Mouse (Mus musculus) myocyte (in vitro differentiated cells): Measurements from ENCODE around the gene Tceanc2. TPM values are rescaled to one million over a fixed set of nuclear protein-coding genes. Genes with fewer than 3 reads are reported as not detected.
A peak's percentile ranks its signal among the peaks of the same experiment; 100 is the strongest.

Experiments used
- H3K27me3 ChIP-seq: one replicate; pipeline ENCODE4 v1.6.1; 2011; ENCODE audit not compliant: control insufficient read depth, insufficient read depth, insufficient read length
- H3K36me3 ChIP-seq: one replicate; pipeline ENCODE4 v1.6.1; 2011; ENCODE audit not compliant: control insufficient read depth, insufficient read depth
- H3K4me2 ChIP-seq: one replicate; pipeline ENCODE4 v1.6.1; 2011; ENCODE audit warnings: low read depth, control low read depth
- H3K4me3 ChIP-seq: one replicate; pipeline ENCODE4 v1.5.1; 2011; ENCODE audit warnings: mild to moderate bottlenecking, control low read depth, moderate library complexity
- H3K79me2 ChIP-seq: one replicate; pipeline ENCODE4 v1.6.1; 2011; ENCODE audit not compliant: control insufficient read depth, insufficient read depth
- H3ac ChIP-seq: one replicate; pipeline ENCODE4 v1.6.1; 2011; ENCODE audit not compliant: control insufficient read depth, insufficient read length
- CEBPB ChIP-seq: IDR thresholded peaks from 2 replicates; pipeline ENCODE4 v1.6.1; 2011; ENCODE audit warnings: mild to moderate bottlenecking, moderate library complexity; ENCODE audit not compliant: poor library complexity, insufficient read depth, severe bottlenecking
- E2F4 ChIP-seq: IDR thresholded peaks from one replicate; pipeline ENCODE4 v1.6.1; 2011; ENCODE audit warnings: mild to moderate bottlenecking, control low read depth, moderate library complexity; ENCODE audit not compliant: insufficient read depth
- MAX ChIP-seq: IDR thresholded peaks from one replicate; pipeline ENCODE4 v1.6.1; 2011; ENCODE audit warnings: low read depth, mild to moderate bottlenecking, control low read depth
- MYOD1 ChIP-seq, 3 experiments: IDR thresholded peaks; one replicate each; pipeline ENCODE4 v1.6.1; 2011; ENCODE audit warnings: control low read depth in 2 of 3, low read depth in 2 of 3, mild to moderate bottlenecking in 2 of 3, moderate library complexity in 1 of 3; ENCODE audit not compliant: insufficient read length in 2 of 3, control insufficient read depth in 1 of 3
- MYOG ChIP-seq, 3 experiments: IDR thresholded peaks; one replicate each; pipeline ENCODE4 v1.6.1; 2011; ENCODE audit warnings: control low read depth in 2 of 3, low read depth in 2 of 3, mild to moderate bottlenecking in 2 of 3; ENCODE audit not compliant: insufficient read length in 2 of 3, control insufficient read depth in 1 of 3, insufficient read depth in 1 of 3
- POLR2A ChIP-seq: IDR thresholded peaks from one replicate; pipeline ENCODE4 v1.6.1; 2011; ENCODE audit warnings: low read depth, mild to moderate bottlenecking, control low read depth, moderate library complexity; ENCODE audit not compliant: insufficient read length
- POLR2AphosphoS2 ChIP-seq: IDR thresholded peaks from one replicate; pipeline ENCODE4 v1.6.1; 2011; ENCODE audit warnings: low read depth, control low read depth; ENCODE audit not compliant: insufficient read length
- REST ChIP-seq: IDR thresholded peaks from one replicate; pipeline ENCODE4 v1.6.1; 2011; ENCODE audit warnings: mild to moderate bottlenecking, control low read depth, moderate library complexity; ENCODE audit not compliant: insufficient read depth, insufficient read length
- SRF ChIP-seq: IDR thresholded peaks from one replicate; pipeline ENCODE4 v1.6.1; 2011; ENCODE audit warnings: low read depth; ENCODE audit not compliant: control insufficient read depth, insufficient read length
- TCF12 ChIP-seq: IDR thresholded peaks from one replicate; pipeline ENCODE4 v1.6.1; 2011; ENCODE audit warnings: mild to moderate bottlenecking, control low read depth; ENCODE audit not compliant: poor library complexity, insufficient read depth, severe bottlenecking
- TCF3 ChIP-seq: IDR thresholded peaks from one replicate; pipeline ENCODE4 v1.6.1; 2011; ENCODE audit warnings: low read depth, control low read depth; ENCODE audit not compliant: insufficient read length
- USF1 ChIP-seq: IDR thresholded peaks from one replicate; pipeline ENCODE4 v1.6.1; 2011; ENCODE audit warnings: low read depth, mild to moderate bottlenecking, control low read depth, moderate library complexity
- polyA plus RNA-seq: library from polyadenylated mRNA; unstranded; fragments of >200 nt; fragmentation: generic; extraction: Trizol; gene quantifications from one replicate; pipeline ENCODE4 v1.2.1, GENCODE M21; 2012; ENCODE audit warnings: missing spikeins

Gene Tceanc2
- polyA plus RNA-seq, 1 experiment, result 20.7 TPM

- Histone ChIP-seq H3ac (no peak overlapping the region), H3K36me3 (peaks cover 65% of the 10 kb centered on the region), H3K27me3 (no peaks in the 10 kb centered on the region), H3K79me2 (no peaks in the 10 kb centered on the region), H3K4me2 (no peak overlapping the region), H3K4me3 (no peak overlapping the region)
- TF ChIP-seq SRF (no peak), MYOD1 (IDR thresholded peaks at IDR 0.05; ENCODE audit: control insufficient read depth in 1 of 3, insufficient read length in 2 of 3, low read depth in 2 of 3) (no peak), REST (no peak), TCF12 (no peak), CEBPB (no peak), MAX (no peak), E2F4 (no peak), POLR2A (no peak), TCF3 (no peak), USF1 (no peak), POLR2AphosphoS2 (no peak), MYOG (IDR thresholded peaks at IDR 0.05; ENCODE audit: control insufficient read depth in 1 of 3, insufficient read depth in 1 of 3, insufficient read length in 2 of 3, low read depth in 2 of 3) (no peak)
Observed at GRCm38 (mm10) chr4:107196454-107196853, 17.5 kb upstream of the Tceanc2 start.

GRCm38 (mm10) chr4:107193841-107194240 is 14.9 kb upstream of the Tceanc2 start:
- Histone ChIP-seq H3ac (no peak overlapping the region), H3K4me3 (no peak overlapping the region), H3K36me3 (peaks cover 64% of the 10 kb centered on the region), H3K4me2 (no peak overlapping the region), H3K79me2 (no peaks in the 10 kb centered on the region), H3K27me3 (no peaks in the 10 kb centered on the region)
- TF ChIP-seq TCF12, result no peak
- TF ChIP-seq CEBPB, result no peak
- no peak for TF ChIP-seq POLR2AphosphoS2
- TF ChIP-seq REST, result no peak
- TF ChIP-seq TCF3, result no peak
- no peak for TF ChIP-seq SRF
- TF ChIP-seq POLR2A, result no peak
- no peak for TF ChIP-seq USF1
- TF ChIP-seq MAX, result no peak
- TF ChIP-seq MYOG (IDR thresholded peaks at IDR 0.05; ENCODE audit: control insufficient read depth in 1 of 3, insufficient read depth in 1 of 3, insufficient read length in 2 of 3, low read depth in 2 of 3), result no peak
- no peak for TF ChIP-seq E2F4
- TF ChIP-seq MYOD1 (IDR thresholded peaks at IDR 0.05; ENCODE audit: control insufficient read depth in 1 of 3, insufficient read length in 2 of 3, low read depth in 2 of 3), result no peak

- no peaks in the 10 kb centered on the region for H3K27me3 ChIP-seq
- H3K79me2 ChIP-seq, result peaks cover 47% of the 10 kb centered on the region
- no peak overlapping the region for H3K4me2 ChIP-seq
- H3ac ChIP-seq, result no peak overlapping the region
- H3K36me3 ChIP-seq, result peaks cover 30% of the 10 kb centered on the region
- TF ChIP-seq REST (no peak), MAX (no peak), SRF (no peak), POLR2AphosphoS2 (no peak), TCF3 (no peak), TCF12 (no peak), USF1 (no peak), POLR2A (no peak), MYOG (IDR thresholded peaks at IDR 0.05; ENCODE audit: control insufficient read depth in 1 of 3, insufficient read depth in 1 of 3, insufficient read length in 2 of 3, low read depth in 2 of 3) (no peak), CEBPB (no peak), E2F4 (no peak), MYOD1 (IDR thresholded peaks at IDR 0.05; ENCODE audit: control insufficient read depth in 1 of 3, insufficient read length in 2 of 3, low read depth in 2 of 3) (no peak)
- no peak overlapping the region for H3K4me3 ChIP-seq
Observed at GRCm38 (mm10) chr4:107185703-107186102, 6.8 kb upstream of the Tceanc2 start.

GRCm38 (mm10) chr4:107183203-107183602 is 4.3 kb upstream of the Tceanc2 start:
- Histone ChIP-seq H3K4me3 (no peak overlapping the region), H3K4me2 (no peak overlapping the region), H3K79me2 (peaks cover 61% of the 10 kb centered on the region), H3K36me3 (peaks cover 12% of the 10 kb centered on the region), H3ac (no peak overlapping the region), H3K27me3 (no peaks in the 10 kb centered on the region)
- TF ChIP-seq MAX (no peak), USF1 (no peak), TCF12 (no peak), POLR2A (no peak), CEBPB (no peak), SRF (no peak), TCF3 (no peak), MYOG (IDR thresholded peaks at IDR 0.05; ENCODE audit: control insufficient read depth in 1 of 3, insufficient read depth in 1 of 3, insufficient read length in 2 of 3, low read depth in 2 of 3) (no peak)

GRCm38 (mm10) chr4:107182796-107183195 is 3.9 kb upstream of the Tceanc2 start:
- H3ac ChIP-seq, result no peak overlapping the region
- TF ChIP-seq REST, result no peak
- no peak for TF ChIP-seq POLR2AphosphoS2
- TF ChIP-seq CEBPB, result no peak
- no peaks in the 10 kb centered on the region for H3K27me3 ChIP-seq
- H3K4me2 ChIP-seq, result peak overlapping the region; percentile 33
- H3K36me3 ChIP-seq, result peaks cover 8% of the 10 kb centered on the region
- no peak overlapping the region for H3K4me3 ChIP-seq
- H3K79me2 ChIP-seq, result peaks cover 61% of the 10 kb centered on the region
